ENCODE assay signal across 8 mouse cellular contexts in genomic region chr4:125132394-125132793, GRCm38 (mm10). TPM values are rescaled to one million over a fixed set of nuclear protein-coding genes. Genes with fewer than 3 reads are reported as not detected.
DNase-seq lines count a peak whose midpoint lies in the region; ATAC-seq lines count a peak whose summit lies in the region.

No protein-coding gene starts in this region.

- DNase-seq in heart, adult 18-20 months, result peak; percentile 54 to 76
- DNase-seq in heart, adult 8-10 months (ENCODE audit: low spot score), result no peak
- DNase-seq in right cerebral cortex, adult 2 months (ENCODE audit: low spot score in 2 of 2), result peak; percentile 55 to 70
- no peak for DNase-seq in right cerebral cortex, postnatal 36 days (ENCODE audit: low spot score in 2 of 2)
- peak; percentile 89 to 91 for DNase-seq in cerebellum, postnatal 10 days
- peak; percentile 61 for DNase-seq in kidney, postnatal 14 days
- DNase-seq in thymus, postnatal 25 days, result peak; percentile 75

- ATAC-seq in monocyte, adult 5-6 weeks (replicated peaks; ENCODE audit: insufficient number of reproducible peaks, low FRiP score, low TSS enrichment, poor library complexity, severe bottlenecking), result 0 out of 2 replicates have a peak, but pooled peaks have one; percentile 40

RNA-seq across cellular contexts. Expression of gene Zc3h12a, which starts 4.8 kb away (rescaled TPM):
- total RNA-seq in heart, adult 18-20 months (2021), result 1 to 10 TPM; 4.0 to 4.1 TPM
- 1 to 10 TPM; 3.5 to 5.7 (median 3.9) TPM for total RNA-seq in heart, adult 8-10 months (2022)
- 21.4 to 36.0 TPM (median 24.0 TPM) in 3 replicates for total RNA-seq in monocyte, adult 5-6 weeks (2017)

RNA-seq across cellular contexts. Expression of gene Meaf6, which starts 47.5 kb away (rescaled TPM):
- total RNA-seq in heart, adult 18-20 months (2021), result 10 to 100 TPM; 18.3 to 23.4 TPM
- 10 to 100 TPM; 13.3 to 20.8 (median 19.9) TPM for total RNA-seq in heart, adult 8-10 months (2022)
- 17.3 to 37.0 TPM (median 34.6 TPM) in 3 replicates for total RNA-seq in monocyte, adult 5-6 weeks (2017)

Comparison
In these comparisons a context has a peak if more than half of its experiments do, and no peak if none do; other contexts are left out.
1. DNase-seq: peak in heart, adult 18-20 months (2 of 2), right cerebral cortex, adult 2 months (2 of 2), cerebellum, postnatal 10 days (2 of 2), kidney, postnatal 14 days (single experiment) and thymus, postnatal 25 days (single experiment); none in heart, adult 8-10 months (single experiment) and right cerebral cortex, postnatal 36 days (0 of 2).